Mouse (Mus musculus): ENCODE results near the gene Klrb1c. TPM values are rescaled to one million over a fixed set of nuclear protein-coding genes. Genes with fewer than 3 reads are reported as not detected.
A peak's percentile ranks its signal among the peaks of the same experiment; 100 is the strongest.
"Not testable (repeated sequence)": the region's sequence is repeated elsewhere in the genome, so short reads cannot be mapped to it uniquely, and the experiment has no call there.

Klrb1c gene
- polyA plus RNA-seq, 1 experiment, result not detected

GRCm38 (mm10) chr6:128753610-128754224 is 35.3 kb downstream of the Klrb1c start:
- H3K4me3 ChIP-seq (ENCODE audit: low read depth, low read length); H3K9ac ChIP-seq (ENCODE audit: low read depth, poor library complexity, severe bottlenecking); H3K36me3 ChIP-seq (ENCODE audit: control insufficient read depth, insufficient read depth, low read length, poor library complexity, severe bottlenecking); H3K4me1 ChIP-seq (ENCODE audit: control insufficient read depth, insufficient read depth, low read length); H3K27ac ChIP-seq (ENCODE audit: insufficient read depth, low read length); H3K9me3 ChIP-seq (replicated peaks; ENCODE audit: control insufficient read depth, insufficient read depth, low read length, poor library complexity, severe bottlenecking); H3K27me3 ChIP-seq (ENCODE audit: control insufficient read depth, insufficient read depth, low read length, poor library complexity, severe bottlenecking): not testable (repeated sequence)
- TF ChIP-seq CTCF (IDR thresholded peaks at IDR 0.05; ENCODE audit: low read depth, low read length), result peak; percentile 58

DNA sequence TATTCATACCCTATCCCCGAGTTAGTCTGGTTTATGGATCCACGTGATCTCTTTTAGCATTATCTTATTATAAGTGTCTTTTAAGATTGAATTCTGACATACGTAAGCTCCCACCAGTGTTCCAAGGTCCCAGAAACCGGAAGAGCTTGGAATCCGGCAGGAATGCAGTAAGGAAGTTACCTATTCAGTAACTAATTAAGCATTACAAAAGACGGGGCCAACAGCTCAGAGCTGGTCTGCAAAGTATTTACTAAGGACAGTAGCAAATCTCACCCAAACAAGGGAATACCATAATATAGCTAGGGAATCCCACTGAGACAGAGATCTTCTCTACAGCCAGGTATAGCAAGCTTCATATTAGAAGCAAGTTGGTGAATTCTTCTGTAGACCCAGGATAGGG is 42.0 kb downstream of the Klrb1c start:
- not testable (repeated sequence) for H3K9ac ChIP-seq (ENCODE audit: low read depth, poor library complexity, severe bottlenecking); H3K9me3 ChIP-seq (replicated peaks; ENCODE audit: control insufficient read depth, insufficient read depth, low read length, poor library complexity, severe bottlenecking); H3K4me1 ChIP-seq (ENCODE audit: control insufficient read depth, insufficient read depth, low read length); H3K27me3 ChIP-seq (ENCODE audit: control insufficient read depth, insufficient read depth, low read length, poor library complexity, severe bottlenecking); H3K36me3 ChIP-seq (ENCODE audit: control insufficient read depth, insufficient read depth, low read length, poor library complexity, severe bottlenecking); H3K4me3 ChIP-seq (ENCODE audit: low read depth, low read length)
- H3K27ac ChIP-seq (ENCODE audit: insufficient read depth, low read length), result 0 out of 2 replicates have a peak overlapping the region, but pooled peaks have one; percentile 5

DNA sequence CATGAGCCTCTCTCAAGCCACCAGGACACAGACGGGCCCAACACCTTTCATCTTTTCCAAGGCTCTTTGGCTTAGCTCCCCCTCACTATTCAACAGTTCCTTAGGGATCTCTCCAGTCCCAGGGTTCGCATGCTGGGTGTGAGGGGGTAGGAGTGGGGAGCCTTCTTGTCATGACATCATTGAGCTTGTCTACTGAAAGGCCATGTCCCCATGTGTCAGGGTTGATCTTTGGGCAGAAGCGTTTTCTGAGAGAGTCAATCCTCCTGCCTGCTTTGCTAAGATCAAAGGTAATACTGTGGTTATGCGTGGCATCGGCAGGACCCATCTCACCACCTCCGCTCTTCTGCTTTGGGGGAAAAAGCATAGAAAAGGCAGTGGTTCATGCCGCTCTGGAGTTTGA is 51.6 kb downstream of the Klrb1c start:
- TF ChIP-seq EP300 (IDR thresholded peaks at IDR 0.05; ENCODE audit: insufficient read depth, low read depth, low read length), result no peak
- no peak for TF ChIP-seq POLR2A (IDR thresholded peaks at IDR 0.05; ENCODE audit: insufficient read depth, low read length)
- no peak for TF ChIP-seq CTCF (IDR thresholded peaks at IDR 0.05; ENCODE audit: low read depth, low read length)
- H3K27me3 ChIP-seq (ENCODE audit: control insufficient read depth, insufficient read depth, low read length, poor library complexity, severe bottlenecking), result no peaks in the 10 kb centered on the region
- H3K36me3 ChIP-seq (ENCODE audit: control insufficient read depth, insufficient read depth, low read length, poor library complexity, severe bottlenecking), result no peaks in the 10 kb centered on the region
- no peak overlapping the region for H3K9ac ChIP-seq (ENCODE audit: low read depth, poor library complexity, severe bottlenecking)
- H3K27ac ChIP-seq (ENCODE audit: insufficient read depth, low read length), result no peak overlapping the region
- peaks cover 5% of the 10 kb centered on the region for H3K4me1 ChIP-seq (ENCODE audit: control insufficient read depth, insufficient read depth, low read length)
- peaks cover 4% of the 10 kb centered on the region for H3K9me3 ChIP-seq (replicated peaks; ENCODE audit: control insufficient read depth, insufficient read depth, low read length, poor library complexity, severe bottlenecking)
- no peak overlapping the region for H3K4me3 ChIP-seq (ENCODE audit: low read depth, low read length)

DNA sequence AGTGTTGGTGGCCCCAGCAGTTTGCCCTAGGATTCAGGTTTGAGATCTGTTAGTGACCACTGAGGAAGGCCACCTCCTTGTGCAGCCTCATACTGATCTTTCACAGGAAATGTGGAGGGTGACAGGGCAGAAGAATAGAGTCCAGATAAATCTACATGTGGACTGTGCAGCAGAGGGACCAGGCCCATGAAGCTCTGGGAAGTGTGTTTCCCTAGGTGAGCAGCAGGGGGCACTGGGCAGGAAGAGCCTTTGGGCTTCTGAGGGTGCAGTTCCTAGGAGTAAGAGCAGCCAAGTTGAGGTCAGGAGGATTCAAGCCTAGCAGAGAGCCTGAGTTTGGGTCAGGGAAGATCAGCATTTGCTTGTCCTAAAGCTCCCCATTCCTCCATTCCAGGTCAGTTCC is 52.9 kb downstream of the Klrb1c start:
- TF ChIP-seq POLR2A (IDR thresholded peaks at IDR 0.05; ENCODE audit: insufficient read depth, low read length), result no peak
- TF ChIP-seq EP300 (IDR thresholded peaks at IDR 0.05; ENCODE audit: insufficient read depth, low read depth, low read length), result no peak
- peak; percentile 56 for TF ChIP-seq CTCF (IDR thresholded peaks at IDR 0.05; ENCODE audit: low read depth, low read length)
- Histone ChIP-seq H3K27me3 (ENCODE audit: control insufficient read depth, insufficient read depth, low read length, poor library complexity, severe bottlenecking) (no peaks in the 10 kb centered on the region), H3K9ac (ENCODE audit: low read depth, poor library complexity, severe bottlenecking) (no peak overlapping the region), H3K36me3 (ENCODE audit: control insufficient read depth, insufficient read depth, low read length, poor library complexity, severe bottlenecking) (no peaks in the 10 kb centered on the region), H3K27ac (ENCODE audit: insufficient read depth, low read length) (no peak overlapping the region), H3K9me3 (replicated peaks; ENCODE audit: control insufficient read depth, insufficient read depth, low read length, poor library complexity, severe bottlenecking) (peaks cover 10% of the 10 kb centered on the region), H3K4me3 (ENCODE audit: low read depth, low read length) (no peak overlapping the region), H3K4me1 (ENCODE audit: control insufficient read depth, insufficient read depth, low read length) (peaks cover 5% of the 10 kb centered on the region)

GRCm38 (mm10) chr6:128734896-128735295 is 54.1 kb downstream of the Klrb1c start:
- Histone ChIP-seq H3K9ac (ENCODE audit: low read depth, poor library complexity, severe bottlenecking) (no peak overlapping the region), H3K9me3 (replicated peaks; ENCODE audit: control insufficient read depth, insufficient read depth, low read length, poor library complexity, severe bottlenecking) (peaks cover 10% of the 10 kb centered on the region)
- TF ChIP-seq CTCF (IDR thresholded peaks at IDR 0.05; ENCODE audit: low read depth, low read length) (no peak), EP300 (IDR thresholded peaks at IDR 0.05; ENCODE audit: insufficient read depth, low read depth, low read length) (peak; percentile 65; the same call in 1 of the 2 replicates), POLR2A (IDR thresholded peaks at IDR 0.05; ENCODE audit: insufficient read depth, low read length) (no peak)

DNA sequence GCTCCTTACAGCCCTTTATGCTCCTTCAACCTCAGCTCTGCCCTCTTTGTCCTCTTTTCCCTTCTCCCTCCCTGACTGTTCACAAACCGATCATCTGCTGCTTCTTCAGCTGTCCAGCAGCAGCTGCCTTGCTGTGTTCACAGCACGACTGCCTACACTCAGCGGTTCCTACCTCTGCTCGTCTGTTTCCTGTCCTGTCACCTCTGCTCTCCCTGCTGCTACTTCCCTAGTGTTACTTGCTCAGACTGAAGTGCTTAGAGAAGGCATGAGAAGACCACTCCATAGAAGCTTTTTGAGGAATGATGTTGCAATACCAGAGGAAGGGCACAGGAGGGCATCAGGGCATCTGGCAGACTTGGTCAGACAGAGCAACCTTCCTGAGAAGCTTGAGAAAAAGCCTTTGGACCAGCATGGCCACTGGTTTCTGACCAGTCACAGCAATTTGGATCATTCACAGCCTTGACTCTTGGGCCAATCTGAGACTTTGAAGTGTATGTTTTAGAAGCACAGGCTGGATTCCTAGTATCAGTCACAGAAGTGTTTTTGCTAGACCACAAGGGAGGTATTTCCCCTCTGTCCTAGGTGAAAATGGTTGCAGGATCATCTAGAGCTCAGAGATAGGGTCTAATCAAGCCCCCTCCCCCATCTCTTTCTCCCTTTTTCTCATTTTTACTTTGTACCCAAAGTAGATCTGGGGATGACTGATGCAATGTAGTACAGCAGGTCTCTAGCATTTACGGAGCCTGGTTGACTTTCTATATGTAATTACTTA is 54.9 kb downstream of the Klrb1c start:
- no peak for TF ChIP-seq CTCF (IDR thresholded peaks at IDR 0.05; ENCODE audit: low read depth, low read length)
- TF ChIP-seq EP300 (IDR thresholded peaks at IDR 0.05; ENCODE audit: insufficient read depth, low read depth, low read length), result no peak
- no peak for TF ChIP-seq POLR2A (IDR thresholded peaks at IDR 0.05; ENCODE audit: insufficient read depth, low read length)
- Histone ChIP-seq H3K9ac (ENCODE audit: low read depth, poor library complexity, severe bottlenecking) (no peak overlapping the region), H3K27me3 (ENCODE audit: control insufficient read depth, insufficient read depth, low read length, poor library complexity, severe bottlenecking) (no peaks in the 10 kb centered on the region; the same call in 1 of the 2 replicates)

More at GRCm38 (mm10) chr6:128734896-128735295, 54.1 kb downstream of the Klrb1c start:
- H3K27me3 ChIP-seq (ENCODE audit: control insufficient read depth, insufficient read depth, low read length, poor library complexity, severe bottlenecking), result no peaks in the 10 kb centered on the region; the same call in 1 of the 2 replicates
- H3K4me3 ChIP-seq (ENCODE audit: low read depth, low read length), result no peak overlapping the region
- peaks cover 5% of the 10 kb centered on the region for H3K4me1 ChIP-seq (ENCODE audit: control insufficient read depth, insufficient read depth, low read length)
- H3K36me3 ChIP-seq (ENCODE audit: control insufficient read depth, insufficient read depth, low read length, poor library complexity, severe bottlenecking), result no peaks in the 10 kb centered on the region
- peak overlapping the region; percentile 86 for H3K27ac ChIP-seq (ENCODE audit: insufficient read depth, low read length)

More for the DNA sequence above, 54.9 kb downstream of the Klrb1c start:
- H3K27ac ChIP-seq (ENCODE audit: insufficient read depth, low read length), result peak overlapping the region; percentile 86
- no peak overlapping the region for H3K4me3 ChIP-seq (ENCODE audit: low read depth, low read length)
- no peaks in the 10 kb centered on the region for H3K36me3 ChIP-seq (ENCODE audit: control insufficient read depth, insufficient read depth, low read length, poor library complexity, severe bottlenecking)
- H3K4me1 ChIP-seq (ENCODE audit: control insufficient read depth, insufficient read depth, low read length), result peaks cover 5% of the 10 kb centered on the region
- peaks cover 10% of the 10 kb centered on the region for H3K9me3 ChIP-seq (replicated peaks; ENCODE audit: control insufficient read depth, insufficient read depth, low read length, poor library complexity, severe bottlenecking)

Data from ES-Bruce4 (cell line).